Mouse (Mus musculus) liver, embryonic 14.5 days (tissue): Measurements from ENCODE around the gene Ttyh2.
A peak's percentile ranks its signal among the peaks of the same experiment; 100 is the strongest.

Source experiments
- CTCF ChIP-seq: IDR thresholded peaks from 2 replicates; pipeline ENCODE4 v1.5.1; 2016; ENCODE audit warnings: antibody characterized with exemption, low read depth, control low read depth
- EP300 ChIP-seq: IDR thresholded peaks from 2 replicates; pipeline ENCODE4 v1.6.1; 2016; ENCODE audit warnings: antibody characterized with exemption, low read depth

DNA sequence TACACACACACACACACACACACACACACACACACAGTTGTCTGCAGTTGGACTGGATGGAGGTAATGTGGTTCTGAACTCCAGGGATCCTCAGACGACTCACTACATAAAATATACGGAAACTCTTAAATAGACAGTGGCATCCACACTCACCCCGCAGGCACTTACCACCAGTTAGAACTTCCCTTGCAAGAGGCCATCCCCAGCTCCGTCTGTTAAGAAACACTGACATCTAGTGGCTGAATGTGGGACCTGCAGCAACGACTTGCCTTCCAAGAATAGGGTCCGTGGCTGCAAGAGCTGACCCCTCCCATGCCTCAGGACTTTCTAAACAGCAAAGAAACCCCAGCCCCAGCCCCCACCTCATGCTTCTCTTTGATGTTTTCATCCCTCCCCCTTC, 38.9 kb upstream of the Ttyh2 start:
- TF ChIP-seq CTCF (peak; percentile 93), EP300 (no peak)
